Mouse (Mus musculus) liver, postnatal 0 days (tissue): ENCODE measurements at regions not wholly inside any gene's neighbourhood (a gene's known extent, or its start where the extent isn't known, plus 50 kb on each side); places are given as distances from the start of the nearest gene placed in this dataset.

Experiments
- CTCF ChIP-seq: sonication (generic); IDR thresholded peaks from 2 replicates; pipeline ENCODE4 v1.5.1; 2016; ENCODE audit warnings: antibody characterized with exemption, low read depth
- EP300 ChIP-seq: IDR thresholded peaks from 2 replicates; pipeline ENCODE4 v1.6.1; 2016; ENCODE audit warnings: antibody characterized with exemption, low read depth, mild to moderate bottlenecking

GRCm38 (mm10) chr11:114291258-114291657, 224.4 kb upstream of the Sdk2 start:
- TF ChIP-seq CTCF = no peak
- TF ChIP-seq EP300 = no peak
